Mouse (Mus musculus): ENCODE results near the gene Pfkp. TPM values are rescaled to one million over a fixed set of nuclear protein-coding genes. Genes with fewer than 3 reads are reported as not detected.

The Pfkp gene
- total RNA-seq, 2 experiments from 2014 or later, result 197 to 210 TPM

GRCm38 (mm10) chr13:6637534-6638124 lies 10.9 kb downstream of the Pfkp start:
- DNase-seq (ENCODE audit: low spot score in 2 of 2), result no peak

- DNase-seq (ENCODE audit: low spot score in 2 of 2), result no peak
Measured at GRCm38 (mm10) chr13:6636976-6637375, 11.6 kb downstream of the Pfkp start.

- DNase-seq (ENCODE audit: low spot score in 2 of 2), result no peak
Measured at GRCm38 (mm10) chr13:6636520-6636919, 12.1 kb downstream of the Pfkp start.

GRCm38 (mm10) chr13:6635138-6636076 lies 13.2 kb downstream of the Pfkp start:
- DNase-seq (ENCODE audit: low spot score in 2 of 2), result no peak

GRCm38 (mm10) chr13:6634063-6634462 lies 14.5 kb downstream of the Pfkp start:
- DNase-seq (ENCODE audit: low spot score in 2 of 2), result no peak

- DNase-seq (ENCODE audit: low spot score in 2 of 2), result peak in 1 of 2 experiments; percentile 46
Measured at GRCm38 (mm10) chr13:6633524-6633923, 15.1 kb downstream of the Pfkp start.

- DNase-seq (ENCODE audit: low spot score in 2 of 2), result no peak
Measured at GRCm38 (mm10) chr13:6632935-6633334, 15.6 kb downstream of the Pfkp start.

- DNase-seq (ENCODE audit: low spot score in 2 of 2), result no peak
Measured at GRCm38 (mm10) chr13:6632513-6632912, 16.1 kb downstream of the Pfkp start.

- no peak for DNase-seq (ENCODE audit: low spot score in 2 of 2)
Measured at GRCm38 (mm10) chr13:6631772-6632510, 16.6 kb downstream of the Pfkp start.

GRCm38 (mm10) chr13:6630660-6631059 lies 17.9 kb downstream of the Pfkp start:
- peak in 1 of 2 experiments; percentile 33 for DNase-seq (ENCODE audit: low spot score in 2 of 2)

GRCm38 (mm10) chr13:6629927-6630326 lies 18.6 kb downstream of the Pfkp start:
- no peak for DNase-seq (ENCODE audit: low spot score in 2 of 2)

GRCm38 (mm10) chr13:6628998-6629764 lies 19.4 kb downstream of the Pfkp start:
- no peak for DNase-seq (ENCODE audit: low spot score in 2 of 2)

GRCm38 (mm10) chr13:6628261-6628660 lies 20.3 kb downstream of the Pfkp start:
- DNase-seq (ENCODE audit: low spot score in 2 of 2), result no peak

- no peak for DNase-seq (ENCODE audit: low spot score in 2 of 2)
Measured at GRCm38 (mm10) chr13:6627352-6627751, 21.2 kb downstream of the Pfkp start.

- no peak for DNase-seq (ENCODE audit: low spot score in 2 of 2)
Measured at GRCm38 (mm10) chr13:6626508-6627114, 22.0 kb downstream of the Pfkp start.

GRCm38 (mm10) chr13:6625942-6626341 lies 22.6 kb downstream of the Pfkp start:
- DNase-seq (ENCODE audit: low spot score in 2 of 2), result no peak

- DNase-seq (ENCODE audit: low spot score in 2 of 2), result no peak
Measured at GRCm38 (mm10) chr13:6624604-6625003, 24.0 kb downstream of the Pfkp start.

GRCm38 (mm10) chr13:6624121-6624520 lies 24.5 kb downstream of the Pfkp start:
- DNase-seq (ENCODE audit: low spot score in 2 of 2), result no peak

- no peak for DNase-seq (ENCODE audit: low spot score in 2 of 2)
Measured at GRCm38 (mm10) chr13:6621831-6622230, 26.7 kb downstream of the Pfkp start.

GRCm38 (mm10) chr13:6620250-6620649 lies 28.3 kb downstream of the Pfkp start:
- no peak for DNase-seq (ENCODE audit: low spot score in 2 of 2)

- no peak for DNase-seq (ENCODE audit: low spot score in 2 of 2)
Measured at GRCm38 (mm10) chr13:6618711-6619110, 29.9 kb downstream of the Pfkp start.

Measured in layer of hippocampus, adult 18-20 months (tissue).